Mouse (Mus musculus) left cerebral cortex, adult 8-10 months (tissue): Measurements from ENCODE around the gene Cbln3. TPM values are rescaled to one million over a fixed set of nuclear protein-coding genes. Genes with fewer than 3 reads are reported as not detected.

Experiments used
- DNase-seq, 2 experiments: peaks; one replicate each; pipeline ENCODE4 v3.0.0; 2022; ENCODE audit warnings: low spot score in 2 of 2
- total RNA-seq, 4 experiments: library from RNA; stranded (reverse); gene quantifications; 2 replicates each; pipeline ENCODE4 v1.2.4; 2022

Gene Cbln3
- total RNA-seq, 4 experiments from 2014 or later = 0.09 to 0.52 (median 0.23) TPM

DNA sequence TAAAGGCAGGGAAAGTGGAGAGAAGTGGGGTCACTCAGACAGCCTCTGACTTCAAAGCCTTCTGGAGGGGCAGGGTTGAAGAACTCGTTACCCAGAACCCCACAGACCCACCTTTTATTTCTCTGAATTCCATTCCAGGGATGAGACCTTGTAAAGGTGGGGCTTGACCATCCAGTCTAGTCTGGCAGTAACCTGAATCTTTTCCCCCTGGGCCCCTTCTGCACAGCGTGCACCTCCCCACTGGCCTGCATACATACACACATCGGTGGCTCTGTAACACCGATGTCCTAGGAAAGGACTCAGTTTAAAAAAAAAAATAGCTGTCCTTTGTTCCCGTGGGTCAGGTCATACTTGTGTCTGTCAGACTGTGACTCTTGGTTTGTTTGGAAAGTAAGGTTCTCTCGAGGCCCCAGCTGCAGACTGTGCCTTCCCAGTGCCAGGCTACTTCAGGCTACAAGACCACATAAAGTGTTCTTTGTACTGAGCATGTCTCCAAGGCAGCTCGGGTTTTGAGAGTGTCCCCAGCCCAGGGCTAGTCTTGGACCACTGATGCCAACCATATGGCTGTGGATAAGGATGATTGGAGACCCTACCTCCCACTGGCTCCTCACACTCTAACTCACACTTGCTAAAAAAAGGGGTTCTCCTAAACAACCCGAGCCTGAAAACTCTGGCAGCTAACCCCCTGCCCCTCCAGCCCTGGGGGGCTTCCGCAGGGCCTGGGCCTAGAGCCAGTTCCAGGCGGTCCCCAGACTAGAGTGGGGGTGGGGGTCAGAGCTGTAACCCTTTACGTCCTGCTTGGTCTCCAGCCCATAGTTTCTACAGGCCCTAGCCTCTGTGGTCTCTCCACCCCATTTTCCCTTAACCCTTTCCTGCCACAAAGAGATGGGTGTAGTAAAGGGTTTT is 31.3 kb downstream of the Cbln3 start:
- no peak for DNase-seq

DNA sequence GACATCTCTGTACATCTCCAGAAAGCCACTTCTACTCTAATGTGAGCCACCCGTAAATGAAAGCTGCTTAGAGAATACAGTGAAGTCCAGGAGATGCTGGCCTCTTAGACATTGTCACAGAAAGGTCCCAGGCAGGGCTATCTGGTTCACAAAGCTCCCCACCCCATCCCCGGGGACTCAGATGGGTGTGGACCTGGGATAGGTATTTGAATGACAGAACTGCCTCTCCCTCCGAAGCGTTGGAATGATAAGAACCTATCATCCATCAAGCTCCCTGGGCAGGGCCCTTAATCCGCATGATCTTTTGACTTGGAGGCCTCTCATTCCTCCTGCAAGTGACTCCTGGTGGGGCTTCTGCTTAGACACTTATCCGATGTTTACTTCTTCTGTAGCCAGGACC is 33.3 kb downstream of the Cbln3 start:
- no peak for DNase-seq

DNA sequence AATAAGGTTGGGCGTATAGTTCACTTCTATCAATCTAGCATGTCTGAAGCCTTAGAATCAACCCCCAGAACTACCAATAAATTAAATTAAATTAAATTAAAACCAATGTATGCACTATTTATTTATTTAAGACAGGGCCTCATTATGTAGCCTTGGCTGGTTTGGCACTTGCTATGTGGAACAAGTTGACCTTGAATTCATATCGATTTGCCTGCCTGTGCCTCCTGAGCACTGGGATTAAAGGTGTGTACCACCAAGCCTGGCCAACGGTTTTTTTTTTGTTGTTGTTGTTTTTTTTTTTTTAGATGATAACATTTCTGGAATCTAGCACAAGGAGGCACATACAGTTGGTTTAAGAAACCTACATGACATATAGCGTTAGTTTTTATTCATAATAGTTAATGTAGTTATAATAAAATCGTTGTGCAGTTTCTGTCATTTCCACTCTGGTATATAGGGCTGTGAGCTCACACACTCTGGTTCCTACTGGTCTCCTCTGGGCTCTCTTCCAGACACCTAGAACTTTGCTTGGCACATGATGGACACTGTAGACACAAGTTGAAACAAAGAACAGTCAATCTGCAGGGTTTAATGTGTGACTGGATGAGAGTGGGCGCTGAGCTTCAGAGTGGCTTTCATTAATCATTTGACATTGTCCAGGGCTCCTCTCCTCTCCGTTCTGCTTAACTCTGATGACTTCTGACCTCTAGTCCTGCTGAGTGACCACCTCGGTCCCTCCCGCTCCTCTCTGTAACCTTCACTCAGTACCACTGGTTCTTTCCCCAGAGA is 38.5 kb downstream of the Cbln3 start:
- DNase-seq = no peak

DNA sequence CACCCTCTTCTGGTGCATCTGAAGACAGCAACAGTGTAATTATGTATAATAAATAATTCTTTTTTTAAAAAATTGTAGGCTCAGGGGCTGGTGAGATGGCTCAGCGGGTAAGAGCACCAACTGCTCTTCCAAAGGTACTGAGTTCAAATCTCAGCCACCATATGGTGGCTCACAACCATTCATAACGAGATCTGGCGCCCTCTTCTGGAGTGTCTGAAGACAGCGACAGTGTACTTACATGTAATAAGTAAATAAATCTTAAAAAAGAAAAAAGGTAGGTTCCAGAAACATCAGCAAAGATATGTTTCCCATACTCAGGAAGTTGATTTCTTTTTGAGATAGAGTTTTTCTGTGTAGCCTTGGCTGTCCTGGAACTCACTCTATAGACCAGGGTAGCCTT is 41.4 kb downstream of the Cbln3 start:
- no peak for DNase-seq

DNA sequence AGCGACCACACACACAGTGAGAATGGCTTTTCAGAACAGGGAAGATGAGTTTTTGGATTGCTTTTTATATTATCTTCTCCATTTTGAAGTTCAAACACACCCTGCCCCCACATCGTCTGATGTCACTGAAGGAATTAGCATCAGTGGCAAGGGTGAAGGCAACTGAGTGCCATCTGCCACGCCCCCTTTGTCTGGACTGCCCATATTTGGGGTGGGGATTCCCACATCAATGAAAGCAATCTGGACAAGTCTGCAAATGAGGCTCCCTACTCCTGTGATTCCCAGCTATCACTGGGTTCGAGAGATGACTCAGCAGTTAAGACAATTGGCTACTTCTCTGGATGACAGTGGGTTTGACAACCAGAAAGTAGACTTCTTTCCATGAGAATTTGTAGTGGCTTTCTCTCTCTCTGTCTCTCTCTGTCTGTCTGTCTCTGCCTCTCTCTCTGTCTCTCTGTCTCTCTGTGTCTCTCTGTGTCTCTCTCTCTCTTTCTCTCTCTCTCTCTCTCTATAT is 43.3 kb downstream of the Cbln3 start:
- no peak for DNase-seq

DNA sequence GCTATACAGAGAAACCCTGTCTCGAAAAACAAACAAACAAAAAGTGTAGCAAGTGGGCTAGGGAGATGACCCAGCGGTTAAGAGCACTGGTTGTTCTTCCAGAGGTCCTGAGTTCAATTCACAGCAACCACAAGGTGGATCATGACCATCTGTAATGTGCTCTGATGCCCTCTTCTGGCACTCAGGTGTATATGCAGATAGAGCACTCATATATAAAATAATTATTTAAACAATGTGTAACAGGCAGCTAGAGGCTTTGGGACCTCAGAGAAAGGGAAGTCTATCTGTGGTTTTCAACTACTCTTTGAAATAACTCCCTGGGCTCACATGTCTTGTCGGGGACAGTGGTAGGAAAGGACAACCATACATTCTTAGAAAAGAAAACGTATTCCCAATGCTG is 45.5 kb downstream of the Cbln3 start:
- no peak for DNase-seq

DNA sequence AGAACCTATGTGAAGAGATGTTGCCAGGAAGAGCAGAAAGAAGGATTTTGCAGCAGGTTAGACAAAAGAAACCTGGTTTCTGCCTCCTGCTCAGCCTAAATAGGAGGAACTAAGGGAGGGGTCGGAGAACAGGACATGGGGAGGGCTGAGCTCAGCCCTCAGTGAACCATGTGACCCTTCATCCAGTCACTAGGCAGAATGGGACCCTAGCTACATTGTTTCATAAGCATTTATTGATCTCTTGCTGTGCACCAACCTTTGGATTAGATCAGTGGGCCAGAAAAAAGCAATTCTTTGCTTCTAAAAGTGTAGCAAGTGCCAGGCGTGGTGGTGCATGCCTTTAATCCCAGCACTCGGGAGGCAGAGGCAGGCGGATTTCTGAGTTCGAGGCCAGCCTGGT is 45.9 kb downstream of the Cbln3 start:
- DNase-seq = no peak

DNA sequence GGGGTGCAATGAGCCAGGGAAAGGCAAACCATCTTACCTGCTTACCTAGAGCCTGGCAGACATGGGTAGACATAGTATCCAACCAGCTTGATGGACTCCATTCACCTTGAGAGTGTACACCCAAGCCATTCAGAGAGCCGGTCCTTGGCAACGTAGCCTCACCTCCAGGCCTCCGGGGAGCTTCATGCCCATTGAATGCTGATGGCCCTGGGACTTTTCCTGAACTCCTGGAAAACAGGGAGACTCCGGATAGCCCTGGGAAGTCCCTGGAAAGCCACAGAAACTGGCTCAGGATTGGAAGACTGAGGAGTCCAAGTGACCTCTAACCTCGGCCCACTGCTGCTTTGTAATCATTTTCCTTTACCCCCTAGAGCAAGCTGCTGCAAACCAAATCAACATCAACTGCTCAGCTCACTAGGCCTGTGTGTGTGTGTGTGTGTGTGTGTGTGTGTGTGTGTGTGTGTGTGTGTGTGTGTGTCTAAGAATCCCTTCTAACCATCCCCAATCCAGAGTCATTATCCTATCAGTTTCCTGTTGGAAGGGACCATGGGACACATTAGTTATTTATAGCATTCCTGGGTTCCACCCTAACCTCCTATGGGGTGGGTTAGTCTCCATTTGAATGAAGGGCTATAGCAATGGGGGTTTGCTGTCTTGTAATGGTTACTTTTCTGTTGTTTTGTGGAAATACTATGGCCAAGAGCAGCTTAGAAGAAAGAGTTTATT is 49.2 kb downstream of the Cbln3 start:
- no peak for DNase-seq

DNA sequence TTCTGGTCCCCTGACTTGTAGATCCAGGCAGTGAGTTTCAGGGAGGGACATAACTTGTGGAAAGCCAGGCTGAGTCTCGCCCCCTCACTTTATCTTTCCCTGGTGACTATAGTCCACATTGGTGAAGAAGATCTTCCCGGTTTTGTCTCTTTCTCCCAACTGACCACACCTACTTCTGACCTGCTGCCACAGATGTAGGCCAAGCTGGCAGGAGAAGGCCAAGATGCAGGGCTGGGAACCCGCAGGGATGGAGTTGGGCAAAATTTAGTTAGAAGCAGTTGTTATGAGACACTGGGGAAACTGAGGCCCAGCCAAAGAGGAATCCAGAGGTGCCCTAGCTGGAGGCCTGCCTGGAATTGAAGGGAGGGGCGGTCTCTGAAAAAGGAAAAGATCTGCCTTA is 51.1 kb downstream of the Cbln3 start:
- no peak for DNase-seq

DNA sequence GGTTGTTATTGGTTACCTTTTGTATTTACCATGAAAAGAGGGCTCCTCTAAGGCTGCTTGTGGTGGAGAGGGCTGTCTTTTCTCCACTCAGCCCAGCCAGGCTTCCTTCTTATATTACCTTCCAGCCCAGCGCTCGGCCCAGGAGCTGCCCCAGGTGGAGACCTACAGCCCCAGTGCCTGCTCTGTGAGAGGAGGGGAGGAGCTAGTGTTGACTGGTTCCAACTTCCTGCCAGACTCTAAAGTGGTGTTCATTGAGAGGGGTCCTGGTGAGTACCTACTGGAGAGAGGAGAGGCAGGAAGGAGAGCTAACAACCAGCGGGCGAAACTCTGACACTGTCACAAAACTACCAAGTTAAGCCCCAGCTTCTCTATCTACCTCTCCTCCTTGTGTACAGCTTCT is 53.9 kb downstream of the Cbln3 start:
- DNase-seq = no peak

DNA sequence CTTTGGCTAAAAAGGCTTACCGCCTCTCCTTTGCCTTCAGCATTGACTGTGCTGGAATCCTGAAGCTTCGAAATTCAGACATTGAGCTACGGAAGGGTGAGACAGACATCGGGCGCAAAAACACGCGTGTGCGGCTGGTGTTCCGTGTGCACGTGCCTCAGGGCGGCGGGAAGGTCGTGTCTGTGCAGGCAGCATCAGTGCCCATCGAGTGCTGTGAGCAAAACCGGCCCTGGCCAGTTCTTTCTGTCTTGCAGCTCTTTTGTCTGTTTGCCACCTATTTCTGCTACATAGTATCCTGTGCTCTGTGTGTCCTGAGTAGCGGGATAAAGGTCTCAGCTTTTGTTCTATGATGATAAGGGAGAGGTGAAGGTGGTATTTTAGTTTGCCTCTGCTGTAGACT is 54.3 kb downstream of the Cbln3 start:
- no peak for DNase-seq

Other genes starting within 250 kb of the Cbln3 start
- gene Ipo4, start 248.4 kb downstream of the Cbln3 start, total RNA-seq = 100 to 1,000 TPM; 122 to 146 (median 132) TPM
- 1 to 10 TPM; 3.5 to 4.2 (median 4.0) TPM for gene Gm49378, start 246.5 kb downstream of the Cbln3 start, total RNA-seq
- gene Tm9sf1, start 240.6 kb downstream of the Cbln3 start, total RNA-seq = 10 to 100 TPM; 37.5 to 45.6 (median 38.9) TPM
- gene Tssk4, start 234.2 kb downstream of the Cbln3 start, total RNA-seq = 1 to 10 TPM in 1 of 4 experiments, under 1 TPM in 3; 0.53 to 1.2 (median 0.89) TPM
- 10 to 100 TPM; 40.7 to 48.1 (median 44.1) TPM for gene Mdp1, start 223.9 kb downstream of the Cbln3 start, total RNA-seq
- gene Gmpr2, start 212.5 kb downstream of the Cbln3 start, total RNA-seq = 10 to 100 TPM; 19.9 to 24.2 (median 22.4) TPM
- gene Nedd8, start 212.3 kb downstream of the Cbln3 start, total RNA-seq = 100 to 1,000 TPM; 310 to 370 (median 342) TPM
- gene Tinf2, start 202.6 kb downstream of the Cbln3 start, total RNA-seq = 10 to 100 TPM; 16.3 to 18.2 (median 18.0) TPM
- gene Tgm1, start 170.5 kb downstream of the Cbln3 start, total RNA-seq = 1 to 10 TPM in 2 of 4 experiments, not detected in 2; 1.1 to 1.4 TPM
- 10 to 100 TPM; 52.2 to 54.7 (median 54.0) TPM for gene Rabggta, start 162.1 kb downstream of the Cbln3 start, total RNA-seq
- 100 to 1,000 TPM in 2 of 4 experiments, 10 to 100 TPM in 2; 86.1 to 119 (median 97.8) TPM for gene Dhrs1, start 138.7 kb downstream of the Cbln3 start, total RNA-seq
- 10 to 100 TPM in 3 of 4 experiments, 1 to 10 TPM in 1; 9.7 to 11.8 (median 11.0) TPM for gene Nop9, start 138.7 kb downstream of the Cbln3 start, total RNA-seq
- gene Cideb, start 125.9 kb downstream of the Cbln3 start, total RNA-seq = 1 to 10 TPM; 1.5 to 3.1 (median 2.4) TPM
- gene Ltb4r2, start 123.0 kb downstream of the Cbln3 start, total RNA-seq = under 1 TPM; 0.21 to 0.28 (median 0.25) TPM
- gene Ltb4r1, start 118.4 kb downstream of the Cbln3 start, total RNA-seq = under 1 TPM in 3 of 4 experiments, not detected in 1; 0.26 to 0.65 (median 0.53) TPM
- gene Adcy4, start 100.3 kb downstream of the Cbln3 start, total RNA-seq = 1 to 10 TPM; 3.3 to 6.2 (median 4.7) TPM
- under 1 TPM in 2 of 4 experiments, not detected in 2; 0.73 to 0.98 TPM for gene Ripk3, start 95.5 kb downstream of the Cbln3 start, total RNA-seq
- gene Nfatc4, start 61.2 kb downstream of the Cbln3 start, total RNA-seq = 1 to 10 TPM; 1.0 to 2.7 (median 2.1) TPM
- gene Nynrin, start 30.4 kb downstream of the Cbln3 start, total RNA-seq = 10 to 100 TPM in 2 of 4 experiments, 1 to 10 TPM in 2; 7.3 to 13.3 (median 11.3) TPM
- 10 to 100 TPM; 12.7 to 15.8 (median 13.0) TPM for gene Khnyn, start 555 bp upstream of the Cbln3 start, total RNA-seq
- 100 to 1,000 TPM; 101 to 123 (median 111) TPM for gene Sdr39u1, start 15.9 kb upstream of the Cbln3 start, total RNA-seq
- gene Cma1, start 60.3 kb upstream of the Cbln3 start, total RNA-seq = not detected
- not detected for gene Cma2, start 66.6 kb upstream of the Cbln3 start, total RNA-seq
- not detected for gene Mcpt1, start 133.6 kb upstream of the Cbln3 start, total RNA-seq
- gene Mcpt9, start 146.1 kb upstream of the Cbln3 start, total RNA-seq = not detected
- gene Mcpt2, start 157.6 kb upstream of the Cbln3 start, total RNA-seq = not detected
- gene Mcpt4, start 177.9 kb upstream of the Cbln3 start, total RNA-seq = not detected
- not detected for gene Mcpt8, start 200.9 kb upstream of the Cbln3 start, total RNA-seq
- gene Ctsg, start 218.2 kb upstream of the Cbln3 start, total RNA-seq = not detected
- not detected for gene Gzme, start 236.2 kb upstream of the Cbln3 start, total RNA-seq
- not detected for gene Gzmd, start 248.2 kb upstream of the Cbln3 start, total RNA-seq